Mouse (Mus musculus): Measurements from ENCODE around the gene Cdhr5. TPM values are rescaled to one million over a fixed set of nuclear protein-coding genes. Genes with fewer than 3 reads are reported as not detected.

Cdhr5 gene
- polyA plus RNA-seq, 1 experiment from 2014 or later, result not detected

DNA sequence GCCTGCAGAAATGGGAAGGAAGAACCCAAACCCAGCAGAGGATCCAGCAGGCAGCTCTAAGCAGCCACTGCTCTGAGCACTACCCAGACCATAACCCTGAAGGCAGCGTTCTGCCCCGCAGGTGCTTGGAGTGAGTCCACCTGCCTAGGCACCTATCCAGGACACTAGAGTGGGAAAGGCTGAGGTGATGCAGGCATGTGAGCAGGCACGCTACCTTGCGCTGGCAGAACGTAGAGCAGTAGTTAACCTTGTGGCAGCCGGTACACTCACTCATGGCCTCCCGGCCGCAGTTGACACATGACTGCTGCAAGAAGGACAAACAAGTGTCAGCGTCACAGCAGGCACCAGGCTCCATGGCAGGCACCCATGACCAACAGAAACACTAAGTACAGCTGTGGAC is 24.8 kb upstream of the Cdhr5 start:
- Histone ChIP-seq H3K4me1 (ENCODE audit: control insufficient read depth, insufficient read depth, low read depth, low read length) (no peaks in the 10 kb centered on the region), H3K9ac (ENCODE audit: low read depth, low read length) (no peak overlapping the region), H3K27me3 (replicated peaks; ENCODE audit: control insufficient read depth, insufficient read depth, low read length) (no peaks in the 10 kb centered on the region), H3K4me2 (ENCODE audit: low read length) (no peak overlapping the region), H3K27ac (ENCODE audit: low read depth, low read length) (no peak overlapping the region), H3K4me3 (ENCODE audit: low read length) (no peak overlapping the region), H3K9me3 (ENCODE audit: control insufficient read depth, low read length) (no peaks in the 10 kb centered on the region), H3K36me3 (ENCODE audit: control insufficient read depth, insufficient read depth, low read length) (peaks cover 45% of the 10 kb centered on the region)
- WGBS, result 96% methylated on average over 9 of the region's 9 CpGs
- no peak for ATAC-seq

DNA sequence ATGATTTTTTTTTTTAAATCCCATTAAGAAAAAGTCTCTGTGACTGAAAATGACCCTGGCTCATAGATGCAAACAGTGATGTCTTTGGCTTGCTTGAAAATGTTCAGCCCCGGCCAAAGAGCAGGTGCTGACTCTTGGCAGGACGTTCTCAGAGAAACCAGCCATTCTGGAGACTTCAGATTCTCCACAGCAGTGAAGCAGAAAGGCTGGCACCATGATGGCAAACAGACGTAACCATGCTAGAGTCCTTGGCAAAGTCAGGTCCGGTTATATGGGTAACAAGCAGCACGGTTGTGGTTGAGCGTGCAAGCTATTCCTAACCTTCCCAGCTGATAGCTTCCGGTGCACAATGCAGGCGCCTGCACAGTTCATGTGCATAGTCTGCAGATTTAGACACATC is 22.6 kb upstream of the Cdhr5 start:
- peaks cover 36% of the 10 kb centered on the region for H3K36me3 ChIP-seq (ENCODE audit: control insufficient read depth, insufficient read depth, low read length)

DNA sequence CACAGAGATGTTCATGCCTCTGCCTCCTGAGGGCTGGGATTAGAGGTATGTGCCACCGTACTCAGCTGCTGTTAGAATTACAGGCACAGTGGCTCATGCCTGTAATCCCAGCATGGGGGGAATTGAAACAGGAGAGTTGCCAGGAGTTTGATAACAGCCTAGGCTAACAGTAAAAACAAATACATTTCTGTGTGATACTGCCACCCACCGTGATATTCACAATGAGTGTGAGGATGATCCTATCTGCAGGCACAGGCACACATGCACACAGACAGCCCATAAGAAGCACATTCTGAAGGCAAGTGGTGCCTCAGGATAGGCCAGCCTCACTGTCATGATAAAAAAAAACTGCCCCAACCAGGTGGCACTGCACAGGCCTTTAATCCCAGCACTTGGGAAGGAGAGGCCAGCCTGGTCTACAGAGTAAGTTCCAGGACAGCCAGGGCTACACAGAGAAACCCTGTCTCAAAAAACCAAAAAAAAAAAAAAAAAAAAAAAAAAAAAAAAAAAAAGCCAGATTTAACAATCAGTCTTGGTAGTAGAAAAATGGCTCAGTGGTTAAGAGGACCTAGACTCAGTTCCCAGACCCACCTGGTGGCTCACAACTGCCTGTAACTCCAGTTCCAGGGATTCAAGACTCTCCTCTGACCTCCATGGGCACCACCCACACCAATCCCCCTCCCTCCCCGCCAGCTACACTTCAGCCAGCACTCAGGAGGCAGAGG is 21.5 kb upstream of the Cdhr5 start:
- peaks cover 29% of the 10 kb centered on the region for H3K36me3 ChIP-seq (ENCODE audit: control insufficient read depth, insufficient read depth, low read length)
- no peaks in the 10 kb centered on the region for H3K9me3 ChIP-seq (ENCODE audit: control insufficient read depth, low read length)
- H3K4me2 ChIP-seq (ENCODE audit: low read length), result no peak overlapping the region
- H3K9ac ChIP-seq (ENCODE audit: low read depth, low read length), result no peak overlapping the region
- no peak overlapping the region for H3K27ac ChIP-seq (ENCODE audit: low read depth, low read length)
- peaks cover 19% of the 10 kb centered on the region for H3K27me3 ChIP-seq (replicated peaks; ENCODE audit: control insufficient read depth, insufficient read depth, low read length)
- WGBS, result 84% methylated on average over 3 of the region's 3 CpGs
- H3K4me1 ChIP-seq (ENCODE audit: control insufficient read depth, insufficient read depth, low read depth, low read length), result peaks cover 13% of the 10 kb centered on the region
- H3K4me3 ChIP-seq (ENCODE audit: low read length), result no peak overlapping the region
- no peak for ATAC-seq

More for the DNA sequence above, 22.6 kb upstream of the Cdhr5 start:
- peaks cover 14% of the 10 kb centered on the region for H3K27me3 ChIP-seq (replicated peaks; ENCODE audit: control insufficient read depth, insufficient read depth, low read length)
- no peak overlapping the region for H3K9ac ChIP-seq (ENCODE audit: low read depth, low read length)
- no peak overlapping the region for H3K27ac ChIP-seq (ENCODE audit: low read depth, low read length)
- no peak overlapping the region for H3K4me3 ChIP-seq (ENCODE audit: low read length)
- 95% methylated on average over 8 of the region's 8 CpGs for WGBS
- H3K4me2 ChIP-seq (ENCODE audit: low read length), result no peak overlapping the region
- peaks cover 5% of the 10 kb centered on the region for H3K4me1 ChIP-seq (ENCODE audit: control insufficient read depth, insufficient read depth, low read depth, low read length)
- no peaks in the 10 kb centered on the region for H3K9me3 ChIP-seq (ENCODE audit: control insufficient read depth, low read length)
- no peak for ATAC-seq

DNA sequence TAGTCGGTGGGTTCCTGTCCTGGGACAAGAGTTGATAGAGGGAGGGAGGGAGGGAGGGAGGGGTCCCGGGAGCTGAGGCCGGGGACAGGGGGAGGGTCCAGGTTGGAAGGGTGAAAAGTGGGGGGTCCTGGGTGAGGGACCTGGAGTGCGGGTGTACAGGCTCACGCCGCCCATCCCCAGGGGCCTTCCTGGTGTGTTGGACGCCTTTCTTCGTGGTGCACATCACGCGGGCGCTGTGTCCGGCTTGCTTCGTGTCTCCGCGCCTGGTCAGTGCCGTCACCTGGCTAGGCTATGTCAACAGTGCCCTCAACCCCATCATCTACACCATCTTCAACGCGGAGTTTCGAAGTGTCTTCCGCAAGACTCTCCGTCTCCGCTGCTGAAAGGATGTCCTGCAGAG is 17.9 kb upstream of the Cdhr5 start:
- H3K9ac ChIP-seq (ENCODE audit: low read depth, low read length), result no peak overlapping the region; the same call in 1 of the 2 replicates
- WGBS, result 6% methylated on average over 16 of the region's 22 CpGs
- H3K27me3 ChIP-seq (replicated peaks; ENCODE audit: control insufficient read depth, insufficient read depth, low read length), result peaks cover 34% of the 10 kb centered on the region
- H3K27ac ChIP-seq (ENCODE audit: low read depth, low read length), result no peak overlapping the region
- H3K4me1 ChIP-seq (ENCODE audit: control insufficient read depth, insufficient read depth, low read depth, low read length), result peaks cover 20% of the 10 kb centered on the region
- H3K4me3 ChIP-seq (ENCODE audit: low read length), result peak overlapping the region; percentile 37
- no peak for ATAC-seq
- H3K4me2 ChIP-seq (ENCODE audit: low read length), result peak overlapping the region; percentile 68
- peaks cover 5% of the 10 kb centered on the region; the same call in 1 of the 2 replicates for H3K36me3 ChIP-seq (ENCODE audit: control insufficient read depth, insufficient read depth, low read length)
- no peaks in the 10 kb centered on the region for H3K9me3 ChIP-seq (ENCODE audit: control insufficient read depth, low read length)

DNA sequence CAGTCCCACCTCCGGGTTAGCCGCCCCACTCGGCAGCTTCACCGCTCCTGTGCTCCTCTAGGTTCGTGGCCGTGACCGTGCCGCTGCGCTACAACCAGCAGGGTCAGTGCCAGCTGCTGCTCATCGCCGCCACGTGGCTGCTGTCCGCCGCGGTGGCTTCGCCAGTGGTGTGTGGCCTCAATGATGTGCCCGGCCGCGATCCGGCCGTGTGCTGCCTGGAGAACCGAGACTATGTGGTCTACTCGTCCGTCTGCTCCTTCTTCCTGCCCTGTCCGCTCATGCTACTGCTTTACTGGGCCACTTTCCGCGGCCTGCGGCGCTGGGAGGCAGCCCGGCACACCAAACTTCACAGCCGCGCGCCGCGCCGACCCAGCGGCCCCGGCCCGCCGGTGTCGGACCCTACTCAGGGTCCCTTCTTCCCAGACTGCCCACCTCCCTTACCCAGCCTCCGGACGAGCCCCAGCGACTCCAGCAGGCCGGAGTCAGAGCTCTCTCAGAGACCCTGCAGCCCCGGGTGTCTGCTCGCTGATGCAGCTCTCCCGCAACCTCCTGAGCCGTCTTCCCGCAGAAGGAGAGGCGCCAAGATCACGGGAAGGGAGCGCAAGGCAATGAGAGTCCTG is 17.4 kb upstream of the Cdhr5 start:
- H3K9ac ChIP-seq (ENCODE audit: low read depth, low read length), result peak overlapping the region; percentile 60
- peaks cover 20% of the 10 kb centered on the region for H3K4me1 ChIP-seq (ENCODE audit: control insufficient read depth, insufficient read depth, low read depth, low read length)
- no peak overlapping the region for H3K27ac ChIP-seq (ENCODE audit: low read depth, low read length)
- H3K36me3 ChIP-seq (ENCODE audit: control insufficient read depth, insufficient read depth, low read length), result peaks cover 3% of the 10 kb centered on the region; the same call in 1 of the 2 replicates
- peak; percentile 39 for ATAC-seq
- H3K27me3 ChIP-seq (replicated peaks; ENCODE audit: control insufficient read depth, insufficient read depth, low read length), result peaks cover 34% of the 10 kb centered on the region
- peak overlapping the region; percentile 37 for H3K4me3 ChIP-seq (ENCODE audit: low read length)
- H3K4me2 ChIP-seq (ENCODE audit: low read length), result peak overlapping the region; percentile 68
- under 1% methylated on average over 46 of the region's 53 CpGs for WGBS
- no peaks in the 10 kb centered on the region for H3K9me3 ChIP-seq (ENCODE audit: control insufficient read depth, low read length)

DNA sequence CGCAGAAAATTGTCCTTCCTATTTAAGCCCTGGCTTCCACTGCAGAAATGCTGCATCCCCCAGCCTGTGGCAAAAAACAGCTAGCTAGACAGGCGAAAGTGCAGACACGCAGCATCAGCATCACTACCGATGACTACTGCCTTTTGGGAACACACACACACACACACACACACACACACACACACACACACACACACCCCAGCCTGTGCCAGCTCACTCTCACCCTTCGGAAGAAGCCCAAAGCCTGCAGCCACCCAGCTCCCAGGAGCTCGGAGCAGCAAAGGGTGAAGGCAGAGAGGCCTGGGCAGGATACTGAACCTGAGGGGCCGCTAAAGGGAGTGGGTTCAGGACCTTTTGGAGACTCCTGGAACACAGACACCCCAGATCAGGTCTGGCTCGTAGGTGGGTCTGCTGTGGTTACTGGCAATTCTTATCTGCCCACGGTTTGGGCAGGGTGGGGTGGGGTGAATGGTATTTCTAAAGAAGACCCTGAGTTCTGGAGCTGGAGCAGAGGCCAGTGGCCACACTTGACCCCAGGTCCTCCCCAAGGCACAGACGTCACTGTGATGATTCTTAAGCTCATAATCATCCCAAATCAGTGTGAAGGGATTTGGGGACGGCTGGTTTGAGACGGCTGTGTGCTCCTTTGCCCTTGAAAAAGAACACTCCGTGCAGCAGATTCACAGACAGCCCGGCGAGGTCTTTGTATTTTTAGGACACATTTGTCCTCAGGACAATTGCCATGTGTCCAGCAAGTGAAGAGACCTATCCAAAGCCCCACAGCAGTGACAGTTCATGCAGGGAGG is 16.2 kb upstream of the Cdhr5 start:
- 0 out of 2 replicates have a peak, but pooled peaks have one; percentile 7 for ATAC-seq
- H3K27me3 ChIP-seq (replicated peaks; ENCODE audit: control insufficient read depth, insufficient read depth, low read length), result peaks cover 34% of the 10 kb centered on the region
- peaks cover 20% of the 10 kb centered on the region for H3K4me1 ChIP-seq (ENCODE audit: control insufficient read depth, insufficient read depth, low read depth, low read length)
- no peaks in the 10 kb centered on the region for H3K9me3 ChIP-seq (ENCODE audit: control insufficient read depth, low read length)
- H3K27ac ChIP-seq (ENCODE audit: low read depth, low read length), result no peak overlapping the region
- peak overlapping the region; percentile 99 for H3K4me2 ChIP-seq (ENCODE audit: low read length)
- H3K4me3 ChIP-seq (ENCODE audit: low read length), result peak overlapping the region; percentile 62
- H3K9ac ChIP-seq (ENCODE audit: low read depth, low read length), result no peak overlapping the region; the same call in 1 of the 2 replicates
- 37% methylated on average over 14 of the region's 15 CpGs for WGBS
- peaks cover 3% of the 10 kb centered on the region; the same call in 1 of the 2 replicates for H3K36me3 ChIP-seq (ENCODE audit: control insufficient read depth, insufficient read depth, low read length)

DNA sequence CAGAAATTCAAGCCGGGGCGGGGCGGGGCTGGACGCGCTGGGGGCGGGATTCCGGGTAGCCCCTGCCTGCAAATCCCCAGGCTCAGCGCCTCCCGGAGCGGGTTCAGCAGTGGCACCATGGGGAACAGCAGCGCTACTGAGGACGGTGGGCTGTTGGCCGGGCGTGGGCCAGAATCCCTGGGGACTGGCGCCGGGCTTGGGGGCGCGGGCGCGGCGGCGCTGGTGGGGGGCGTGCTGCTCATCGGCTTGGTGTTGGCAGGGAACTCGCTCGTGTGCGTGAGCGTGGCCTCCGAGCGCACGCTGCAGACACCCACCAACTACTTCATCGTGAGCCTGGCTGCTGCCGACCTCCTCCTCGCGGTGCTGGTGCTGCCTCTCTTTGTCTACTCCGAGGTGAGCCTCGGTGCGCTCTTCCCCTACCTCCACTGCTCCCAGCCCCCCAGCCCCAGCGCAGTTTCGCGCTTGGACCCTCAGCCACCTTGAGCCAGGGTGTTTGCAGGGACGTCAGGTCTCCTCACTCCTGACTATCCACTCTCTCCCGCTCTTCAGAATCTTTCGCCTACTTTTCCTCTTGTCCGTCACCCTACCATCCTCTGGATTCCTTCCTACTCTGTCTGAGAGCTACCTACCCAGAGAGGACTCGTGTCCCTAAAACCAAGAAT is 15.5 kb upstream of the Cdhr5 start, which contains the start of gene Drd4:
TSS of gene Drd4 (plus strand) at position 86 of the 662 bp plus-strand sequence.
- peak within 1 kb of the TSS; percentile 99 for H3K4me2 ChIP-seq (ENCODE audit: low read length)
- no peaks in the 10 kb centered on the region for H3K9me3 ChIP-seq (ENCODE audit: control insufficient read depth, low read length)
- peaks cover 1% of the 10 kb centered on the region; the same call in 1 of the 2 replicates for H3K36me3 ChIP-seq (ENCODE audit: control insufficient read depth, insufficient read depth, low read length)
- 2% methylated on average over 42 of the region's 46 CpGs for WGBS
- H3K9ac ChIP-seq (ENCODE audit: low read depth, low read length), result peak within 1 kb of the TSS; percentile 76
- H3K4me1 ChIP-seq (ENCODE audit: control insufficient read depth, insufficient read depth, low read depth, low read length), result peaks cover 20% of the 10 kb centered on the region
- peaks cover 34% of the 10 kb centered on the region for H3K27me3 ChIP-seq (replicated peaks; ENCODE audit: control insufficient read depth, insufficient read depth, low read length)
- ATAC-seq, result peak; percentile 57
- peak within 1 kb of the TSS; percentile 62 for H3K4me3 ChIP-seq (ENCODE audit: low read length)
- no peak within 1 kb of the TSS for H3K27ac ChIP-seq (ENCODE audit: low read depth, low read length)

DNA sequence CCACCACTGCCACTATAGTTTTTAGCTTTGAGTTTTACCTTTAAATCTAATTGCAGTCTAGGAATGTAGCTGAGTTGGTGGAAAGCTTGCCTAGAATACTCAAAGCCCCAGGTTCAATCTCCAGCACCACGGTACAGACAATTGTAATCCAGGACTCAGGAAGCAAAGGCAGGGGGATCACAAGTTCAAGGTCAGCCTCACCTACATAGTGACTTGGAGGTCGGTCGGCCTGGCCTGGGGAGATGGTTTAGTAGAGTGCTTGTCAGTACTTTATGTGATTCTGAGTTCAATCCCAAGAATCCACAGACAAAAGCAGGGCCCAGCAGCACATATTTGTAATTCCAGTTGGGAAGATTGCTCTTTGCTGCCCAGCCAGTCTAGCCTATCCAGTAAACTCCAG is 11.5 kb upstream of the Cdhr5 start:
- H3K9ac ChIP-seq (ENCODE audit: low read depth, low read length), result no peak overlapping the region
- WGBS, result 85% methylated on average over 3 of the region's 3 CpGs
- peaks cover 7% of the 10 kb centered on the region for H3K4me1 ChIP-seq (ENCODE audit: control insufficient read depth, insufficient read depth, low read depth, low read length)
- H3K4me3 ChIP-seq (ENCODE audit: low read length), result no peak overlapping the region
- ATAC-seq, result no peak
- H3K27me3 ChIP-seq (replicated peaks; ENCODE audit: control insufficient read depth, insufficient read depth, low read length), result peaks cover 14% of the 10 kb centered on the region
- H3K4me2 ChIP-seq (ENCODE audit: low read length), result no peak overlapping the region
- no peak overlapping the region for H3K27ac ChIP-seq (ENCODE audit: low read depth, low read length)
- H3K36me3 ChIP-seq (ENCODE audit: control insufficient read depth, insufficient read depth, low read length), result no peaks in the 10 kb centered on the region
- no peaks in the 10 kb centered on the region for H3K9me3 ChIP-seq (ENCODE audit: control insufficient read depth, low read length)

Measured in hindbrain, embryonic 16.5 days (tissue).